Mouse (Mus musculus): ENCODE data around the gene Ccl27b. TPM values are rescaled to one million over a fixed set of nuclear protein-coding genes. Genes with fewer than 3 reads are reported as not detected.
"Not testable (repeated sequence)": the region's sequence is repeated elsewhere in the genome, so short reads cannot be mapped to it uniquely, and the experiment has no call there.

The Ccl27b gene
- not detected in 2 replicates for polyA plus RNA-seq (2016; fragmentation: Nextera tagmentation; extraction: Ambion mirVana)

GRCm38 (mm10) chr4:42654951-42655350 is at the start of gene Ccl27b:
Gene Ccl27b (plus strand): TSS chr4:42655251.
- H3K36me3 ChIP-seq (replicated peaks); H3K27me3 ChIP-seq (replicated peaks; ENCODE audit: low read depth, poor library complexity, severe bottlenecking); DNase-seq (ENCODE audit: low spot score); H3K27ac ChIP-seq (replicated peaks); H3K4me1 ChIP-seq; H3K9me3 ChIP-seq; H3K4me3 ChIP-seq: not testable (repeated sequence)
- WGBS: no CpG with 5 or more reads among the region's 9 CpGs

GRCm38 (mm10) chr4:42611895-42612294 is 43.2 kb upstream of the Ccl27b start, which contains the start of gene Gm10591:
Gene Gm10591 (plus strand): TSS chr4:42612195.
- WGBS: no CpG with 5 or more reads among the region's 5 CpGs
- not testable (repeated sequence) for H3K4me3 ChIP-seq; H3K27me3 ChIP-seq (replicated peaks; ENCODE audit: low read depth, poor library complexity, severe bottlenecking); H3K27ac ChIP-seq (replicated peaks); H3K9me3 ChIP-seq; H3K4me1 ChIP-seq; DNase-seq (ENCODE audit: low spot score); H3K36me3 ChIP-seq (replicated peaks)

- not testable (repeated sequence) for H3K9me3 ChIP-seq; H3K36me3 ChIP-seq (replicated peaks)
- WGBS: no CpG with 5 or more reads among the region's 8 CpGs
These were observed 25.6 kb upstream of the Ccl27b start, which contains the start of gene Gm2564 for GRCm38 (mm10) chr4:42629419-42629818. Gene Gm2564 (plus strand): TSS chr4:42629719.

GRCm38 (mm10) chr4:42661793-42662192 is 6.7 kb downstream of the Ccl27b start, which contains the start of gene Il11ra2:
Gene Il11ra2 (minus strand): TSS chr4:42661893.
- not testable (repeated sequence) for H3K36me3 ChIP-seq (replicated peaks); H3K4me3 ChIP-seq; DNase-seq (ENCODE audit: low spot score); H3K9me3 ChIP-seq; H3K27me3 ChIP-seq (replicated peaks; ENCODE audit: low read depth, poor library complexity, severe bottlenecking); H3K27ac ChIP-seq (replicated peaks); H3K4me1 ChIP-seq
- no CpG with 5 or more reads among the region's 3 CpGs for WGBS

More at GRCm38 (mm10) chr4:42629419-42629818, 25.6 kb upstream of the Ccl27b start, which contains the start of gene Gm2564:
- H3K27me3 ChIP-seq (replicated peaks; ENCODE audit: low read depth, poor library complexity, severe bottlenecking); H3K4me1 ChIP-seq; DNase-seq (ENCODE audit: low spot score); H3K27ac ChIP-seq (replicated peaks); H3K4me3 ChIP-seq: not testable (repeated sequence)

GRCm38 (mm10) chr4:42675415-42675814 is 20.4 kb downstream of the Ccl27b start:
- H3K4me1 ChIP-seq, H3K4me3 ChIP-seq: not testable (repeated sequence)

GRCm38 (mm10) chr4:42679365-42679764 is 24.3 kb downstream of the Ccl27b start:
- not testable (repeated sequence) for H3K4me3 ChIP-seq; H3K27me3 ChIP-seq (replicated peaks; ENCODE audit: low read depth, poor library complexity, severe bottlenecking); H3K27ac ChIP-seq (replicated peaks); H3K4me1 ChIP-seq; DNase-seq (ENCODE audit: low spot score); H3K36me3 ChIP-seq (replicated peaks); H3K9me3 ChIP-seq
- no CpG with 5 or more reads among the region's 7 CpGs for WGBS

More at GRCm38 (mm10) chr4:42675415-42675814, 20.4 kb downstream of the Ccl27b start:
- H3K9me3 ChIP-seq; H3K27ac ChIP-seq (replicated peaks); DNase-seq (ENCODE audit: low spot score); H3K36me3 ChIP-seq (replicated peaks); H3K27me3 ChIP-seq (replicated peaks; ENCODE audit: low read depth, poor library complexity, severe bottlenecking): not testable (repeated sequence)
- WGBS: no CpG with 5 or more reads among the region's 4 CpGs

GRCm38 (mm10) chr4:42680374-42681356 is 25.6 kb downstream of the Ccl27b start:
- WGBS: no CpG with 5 or more reads among the region's 32 CpGs
- not testable (repeated sequence) for H3K27me3 ChIP-seq (replicated peaks; ENCODE audit: low read depth, poor library complexity, severe bottlenecking); H3K27ac ChIP-seq (replicated peaks); H3K4me1 ChIP-seq; H3K9me3 ChIP-seq; H3K36me3 ChIP-seq (replicated peaks); H3K4me3 ChIP-seq; DNase-seq (ENCODE audit: low spot score)

GRCm38 (mm10) chr4:42681473-42682182 is 26.6 kb downstream of the Ccl27b start:
- no CpG with 5 or more reads among the region's 66 CpGs for WGBS
- DNase-seq (ENCODE audit: low spot score); H3K4me3 ChIP-seq; H3K36me3 ChIP-seq (replicated peaks); H3K27ac ChIP-seq (replicated peaks); H3K9me3 ChIP-seq; H3K27me3 ChIP-seq (replicated peaks; ENCODE audit: low read depth, poor library complexity, severe bottlenecking); H3K4me1 ChIP-seq: not testable (repeated sequence)

GRCm38 (mm10) chr4:42682183-42682524 is 27.1 kb downstream of the Ccl27b start:
- not testable (repeated sequence) for H3K4me3 ChIP-seq; H3K36me3 ChIP-seq (replicated peaks); H3K4me1 ChIP-seq; H3K9me3 ChIP-seq; H3K27me3 ChIP-seq (replicated peaks; ENCODE audit: low read depth, poor library complexity, severe bottlenecking); H3K27ac ChIP-seq (replicated peaks); DNase-seq (ENCODE audit: low spot score)
- no CpG with 5 or more reads among the region's 18 CpGs for WGBS

Other genes starting within 250 kb of the Ccl27b start
- gene Gm21586, start 215.9 kb upstream of the Ccl27b start, polyA plus RNA-seq (2016; fragmentation: Nextera tagmentation; extraction: Ambion mirVana): not detected in 2 replicates
- gene Gm2163, start 188.5 kb upstream of the Ccl27b start, polyA plus RNA-seq (2016; fragmentation: Nextera tagmentation; extraction: Ambion mirVana): 0.16 TPM in 1 of 2 replicates, not detected in the other
- gene Fam205a2, start 127.1 kb upstream of the Ccl27b start, polyA plus RNA-seq (2016; fragmentation: Nextera tagmentation; extraction: Ambion mirVana): not detected in 2 replicates
- not detected in 2 replicates for gene Gm10591, start 43.1 kb upstream of the Ccl27b start, polyA plus RNA-seq (2016; fragmentation: Nextera tagmentation; extraction: Ambion mirVana)
- not detected in 2 replicates for gene Gm2564, start 25.5 kb upstream of the Ccl27b start, polyA plus RNA-seq (2016; fragmentation: Nextera tagmentation; extraction: Ambion mirVana)
- gene Il11ra2, start 6.6 kb downstream of the Ccl27b start, polyA plus RNA-seq (2016; fragmentation: Nextera tagmentation; extraction: Ambion mirVana): 0.11 TPM in 1 of 2 replicates, not detected in the other
- gene 4930578G10Rik, start 80.3 kb downstream of the Ccl27b start, polyA plus RNA-seq (2016; fragmentation: Nextera tagmentation; extraction: Ambion mirVana): 0.27 and 0.48 TPM in 2 replicates
- gene Ccl19, start 101.3 kb downstream of the Ccl27b start, polyA plus RNA-seq (2016; fragmentation: Nextera tagmentation; extraction: Ambion mirVana): not detected in 2 replicates
- gene Ccl21a, start 118.7 kb downstream of the Ccl27b start, polyA plus RNA-seq (2016; fragmentation: Nextera tagmentation; extraction: Ambion mirVana): 0.30 and 0.63 TPM in 2 replicates
- 0.05 TPM in 1 of 2 replicates, not detected in the other for gene Fam205a1, start 198.6 kb downstream of the Ccl27b start, polyA plus RNA-seq (2016; fragmentation: Nextera tagmentation; extraction: Ambion mirVana)
- 0.20 TPM in 1 of 2 replicates, not detected in the other for gene Gm12394, start 201.5 kb downstream of the Ccl27b start, polyA plus RNA-seq (2016; fragmentation: Nextera tagmentation; extraction: Ambion mirVana)
- 0.15 and 0.25 TPM in 2 replicates for gene Fam205c, start 219.0 kb downstream of the Ccl27b start, polyA plus RNA-seq (2016; fragmentation: Nextera tagmentation; extraction: Ambion mirVana)